Mouse (Mus musculus): ENCODE measurements at regions not wholly inside any gene's neighbourhood (a gene's known extent, or its start where the extent isn't known, plus 50 kb on each side); places are given as distances from the start of the nearest gene placed in this dataset.

GRCm38 (mm10) chr2:117929586-117929985 is 182.1 kb upstream of the Thbs1 start:
- no peak for TF ChIP-seq POLR2A (IDR thresholded peaks at IDR 0.05; ENCODE audit: extremely low read depth, insufficient read depth, low read length)
- no peak for TF ChIP-seq CTCF (IDR thresholded peaks at IDR 0.05; ENCODE audit: extremely low read depth, insufficient read depth, low read length)
- H3K27ac ChIP-seq (ENCODE audit: insufficient read depth, low read length), result no peak overlapping the region
- no peak overlapping the region for H3K4me3 ChIP-seq (ENCODE audit: insufficient read depth, low read length)

GRCm38 (mm10) chr2:117930895-117931537 is 180.7 kb upstream of the Thbs1 start:
- no peak for TF ChIP-seq CTCF (IDR thresholded peaks at IDR 0.05; ENCODE audit: extremely low read depth, insufficient read depth, low read length)
- no peak for TF ChIP-seq POLR2A (IDR thresholded peaks at IDR 0.05; ENCODE audit: extremely low read depth, insufficient read depth, low read length)
- Histone ChIP-seq H3K4me1 (ENCODE audit: control insufficient read depth, insufficient read depth, low read length) (no peaks in the 10 kb centered on the region), H3K4me3 (ENCODE audit: insufficient read depth, low read length) (no peak overlapping the region), H3K27ac (ENCODE audit: insufficient read depth, low read length) (no peak overlapping the region)

More at GRCm38 (mm10) chr2:117929586-117929985, 182.1 kb upstream of the Thbs1 start:
- no peaks in the 10 kb centered on the region for H3K4me1 ChIP-seq (ENCODE audit: control insufficient read depth, insufficient read depth, low read length)

- no peaks in the 10 kb centered on the region for H3K4me1 ChIP-seq (ENCODE audit: control insufficient read depth, insufficient read depth, low read length)
- no peak overlapping the region for H3K4me3 ChIP-seq (ENCODE audit: insufficient read depth, low read length)
- TF ChIP-seq POLR2A (IDR thresholded peaks at IDR 0.05; ENCODE audit: extremely low read depth, insufficient read depth, low read length), result no peak
- no peak for TF ChIP-seq CTCF (IDR thresholded peaks at IDR 0.05; ENCODE audit: extremely low read depth, insufficient read depth, low read length)
- no peak overlapping the region for H3K27ac ChIP-seq (ENCODE audit: insufficient read depth, low read length)
Measured at GRCm38 (mm10) chr2:117936590-117936989, 175.1 kb upstream of the Thbs1 start.

- no peak overlapping the region for H3K27ac ChIP-seq (ENCODE audit: insufficient read depth, low read length)
- H3K4me3 ChIP-seq (ENCODE audit: insufficient read depth, low read length), result no peak overlapping the region
- no peaks in the 10 kb centered on the region for H3K4me1 ChIP-seq (ENCODE audit: control insufficient read depth, insufficient read depth, low read length)
- TF ChIP-seq POLR2A (IDR thresholded peaks at IDR 0.05; ENCODE audit: extremely low read depth, insufficient read depth, low read length), result no peak
- TF ChIP-seq CTCF (IDR thresholded peaks at IDR 0.05; ENCODE audit: extremely low read depth, insufficient read depth, low read length), result no peak
Measured at GRCm38 (mm10) chr2:117938283-117939049, 173.2 kb upstream of the Thbs1 start.

- no peak overlapping the region for H3K4me3 ChIP-seq (ENCODE audit: insufficient read depth, low read length)
- no peak overlapping the region for H3K27ac ChIP-seq (ENCODE audit: insufficient read depth, low read length)
- no peak for TF ChIP-seq POLR2A (IDR thresholded peaks at IDR 0.05; ENCODE audit: extremely low read depth, insufficient read depth, low read length)
- TF ChIP-seq CTCF (IDR thresholded peaks at IDR 0.05; ENCODE audit: extremely low read depth, insufficient read depth, low read length), result no peak
- no peaks in the 10 kb centered on the region for H3K4me1 ChIP-seq (ENCODE audit: control insufficient read depth, insufficient read depth, low read length)
Measured at GRCm38 (mm10) chr2:117941517-117942096, 170.1 kb upstream of the Thbs1 start.

GRCm38 (mm10) chr2:117943666-117944065 is 168.0 kb upstream of the Thbs1 start:
- TF ChIP-seq CTCF (IDR thresholded peaks at IDR 0.05; ENCODE audit: extremely low read depth, insufficient read depth, low read length) (no peak), POLR2A (IDR thresholded peaks at IDR 0.05; ENCODE audit: extremely low read depth, insufficient read depth, low read length) (no peak)
- Histone ChIP-seq H3K4me3 (ENCODE audit: insufficient read depth, low read length) (no peak overlapping the region), H3K27ac (ENCODE audit: insufficient read depth, low read length) (no peak overlapping the region), H3K4me1 (ENCODE audit: control insufficient read depth, insufficient read depth, low read length) (no peaks in the 10 kb centered on the region)

GRCm38 (mm10) chr2:117944325-117944724 is 167.4 kb upstream of the Thbs1 start:
- Histone ChIP-seq H3K4me1 (ENCODE audit: control insufficient read depth, insufficient read depth, low read length) (no peaks in the 10 kb centered on the region), H3K27ac (ENCODE audit: insufficient read depth, low read length) (no peak overlapping the region), H3K4me3 (ENCODE audit: insufficient read depth, low read length) (no peak overlapping the region)
- TF ChIP-seq POLR2A (IDR thresholded peaks at IDR 0.05; ENCODE audit: extremely low read depth, insufficient read depth, low read length) (no peak), CTCF (IDR thresholded peaks at IDR 0.05; ENCODE audit: extremely low read depth, insufficient read depth, low read length) (no peak)

GRCm38 (mm10) chr2:117944942-117945341 is 166.7 kb upstream of the Thbs1 start:
- H3K4me3 ChIP-seq (ENCODE audit: insufficient read depth, low read length), result no peak overlapping the region
- H3K27ac ChIP-seq (ENCODE audit: insufficient read depth, low read length), result no peak overlapping the region
- H3K4me1 ChIP-seq (ENCODE audit: control insufficient read depth, insufficient read depth, low read length), result no peaks in the 10 kb centered on the region
- TF ChIP-seq CTCF (IDR thresholded peaks at IDR 0.05; ENCODE audit: extremely low read depth, insufficient read depth, low read length), result no peak
- no peak for TF ChIP-seq POLR2A (IDR thresholded peaks at IDR 0.05; ENCODE audit: extremely low read depth, insufficient read depth, low read length)

- Histone ChIP-seq H3K27ac (ENCODE audit: insufficient read depth, low read length) (no peak overlapping the region), H3K4me3 (ENCODE audit: insufficient read depth, low read length) (no peak overlapping the region), H3K4me1 (ENCODE audit: control insufficient read depth, insufficient read depth, low read length) (no peaks in the 10 kb centered on the region)
- TF ChIP-seq CTCF (IDR thresholded peaks at IDR 0.05; ENCODE audit: extremely low read depth, insufficient read depth, low read length), result no peak
- no peak for TF ChIP-seq POLR2A (IDR thresholded peaks at IDR 0.05; ENCODE audit: extremely low read depth, insufficient read depth, low read length)
Measured at GRCm38 (mm10) chr2:117950431-117951336, 161.0 kb upstream of the Thbs1 start.
